Mouse (Mus musculus) right cerebral cortex, postnatal 10 days (tissue): ENCODE data around the gene Ifnl2.
"Not testable (repeated sequence)": the region's sequence is repeated elsewhere in the genome, so short reads cannot be mapped to it uniquely, and the experiment has no call there.

Experiments used
- DNase-seq, 2 experiments: peaks; one replicate each; pipeline ENCODE4 v3.0.0; 2021; ENCODE audit warnings: low spot score in 2 of 2

Ifnl2 gene

DNA sequence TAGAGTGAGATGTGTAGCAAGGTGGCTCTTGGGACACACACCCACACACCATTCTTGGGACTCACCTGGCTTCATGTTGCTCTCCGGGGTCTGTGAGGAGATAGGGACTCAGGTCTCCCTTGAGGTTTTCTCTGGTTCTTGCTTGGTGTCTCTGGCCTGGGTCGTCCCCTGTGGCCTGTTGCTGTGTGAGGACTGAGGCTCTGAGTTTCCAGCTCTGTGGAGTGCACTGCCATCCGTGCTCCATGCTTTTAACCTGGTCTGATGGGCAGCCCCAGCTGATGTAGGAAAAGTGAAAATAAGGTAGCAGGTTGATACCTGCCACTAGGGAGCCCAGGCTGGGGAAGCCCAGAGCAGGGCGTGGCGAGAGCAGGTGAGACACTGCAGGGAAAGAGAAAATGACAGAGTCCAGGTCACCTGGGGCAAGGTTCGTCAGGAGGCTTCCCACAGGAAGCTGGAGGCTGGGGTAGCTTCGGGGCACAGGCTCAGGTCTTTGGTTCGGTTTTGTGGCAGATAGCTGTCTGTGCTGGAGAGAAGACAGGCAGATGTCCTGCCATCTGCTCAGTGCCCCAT is at the start of gene Ifnl2:
TSS of gene Ifnl2 (minus strand) at position 51 of the 570 bp plus-strand sequence.
- not testable (repeated sequence) for DNase-seq

DNA sequence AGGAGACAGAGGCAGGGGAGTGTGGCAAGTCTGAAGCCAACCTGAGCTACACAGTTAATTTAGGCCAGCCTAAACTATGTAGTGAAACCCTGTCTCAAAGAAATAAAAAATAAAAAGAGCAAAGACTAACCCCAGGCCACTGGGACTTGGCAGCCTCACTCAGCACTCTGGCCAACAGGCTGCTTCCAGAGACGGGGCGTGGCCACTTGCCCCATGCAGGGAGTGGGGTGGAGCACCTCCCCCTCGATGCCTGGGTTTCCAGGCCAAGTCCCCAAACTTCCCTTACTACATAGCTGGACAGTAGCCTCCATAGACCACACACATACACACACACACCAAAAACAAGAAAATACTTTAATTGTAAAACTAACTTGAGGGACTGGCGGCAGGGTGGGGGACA is 48.2 kb upstream of the Ifnl2 start:
- peak in 1 of 2 experiments; percentile 45 for DNase-seq

GRCm38 (mm10) chr7:28557708-28558107 is 47.5 kb upstream of the Ifnl2 start:
- DNase-seq, result peak in 1 of 2 experiments; percentile 42

DNA sequence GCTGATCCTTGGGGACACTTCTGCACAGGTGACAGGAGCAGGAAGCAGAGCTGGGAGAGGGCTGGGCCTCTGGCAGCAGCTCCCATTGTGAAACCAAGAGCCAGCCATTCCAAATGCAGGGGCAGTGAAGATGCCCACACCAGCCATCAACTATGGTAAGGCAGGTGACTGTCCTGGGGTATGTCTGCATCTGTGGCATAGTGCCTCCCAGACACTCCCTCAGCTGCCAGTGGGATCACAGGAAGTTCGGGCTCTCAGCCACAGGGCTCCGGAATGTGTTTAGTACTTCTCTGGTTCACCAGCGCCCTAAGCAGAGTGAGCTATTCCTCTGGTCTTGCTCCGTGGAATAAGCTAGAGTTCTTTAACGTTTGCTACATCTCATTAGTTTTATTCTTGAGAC is 46.8 kb upstream of the Ifnl2 start:
- no peak for DNase-seq

GRCm38 (mm10) chr7:28555939-28556535 is 45.8 kb upstream of the Ifnl2 start:
- DNase-seq, result no peak

GRCm38 (mm10) chr7:28553076-28553475 is 42.8 kb upstream of the Ifnl2 start:
- no peak for DNase-seq

DNA sequence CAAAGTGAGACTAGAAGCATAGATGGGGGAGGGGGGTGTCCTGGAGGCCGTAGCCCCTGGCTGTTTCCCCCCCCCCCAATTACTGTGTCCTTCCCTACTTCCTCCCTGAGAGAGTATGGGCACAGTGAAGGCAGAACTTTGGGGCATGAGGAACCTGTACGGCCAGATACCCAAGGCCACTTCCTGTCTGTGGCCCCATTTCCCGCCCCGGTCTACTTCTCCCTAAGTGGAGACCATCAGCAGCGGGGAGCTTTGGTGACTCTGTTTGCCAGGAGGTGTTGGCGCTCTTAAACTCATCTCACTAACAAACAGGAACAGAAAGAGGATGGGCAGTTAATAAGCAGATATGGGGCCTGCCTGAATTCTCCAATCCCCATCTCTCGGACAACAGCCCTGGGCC is 37.4 kb upstream of the Ifnl2 start:
- no peak for DNase-seq

DNA sequence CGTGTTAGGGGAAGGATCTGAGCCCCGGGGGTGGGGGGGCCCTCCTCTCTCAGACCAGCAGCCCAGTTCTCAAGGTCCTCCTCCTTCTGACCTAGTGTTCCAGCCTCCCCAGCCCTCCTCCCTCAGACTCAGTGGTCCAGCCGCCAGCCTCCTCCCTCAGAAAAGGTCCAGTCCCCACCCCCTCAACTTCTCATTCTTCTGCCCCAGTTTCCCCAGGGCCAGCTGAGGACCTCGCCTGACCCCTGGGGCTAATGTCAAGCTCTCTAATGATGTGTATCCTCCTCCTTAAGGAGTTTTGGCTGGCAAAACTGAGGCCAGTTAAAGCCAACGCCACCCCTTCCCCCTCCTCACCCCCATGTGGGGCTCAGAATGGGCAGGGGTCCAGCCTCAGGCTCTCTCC is 36.9 kb upstream of the Ifnl2 start, which contains the start of gene Nccrp1:
TSS of gene Nccrp1 (minus strand) at position 101 of the 400 bp plus-strand sequence.
- no peak for DNase-seq

DNA sequence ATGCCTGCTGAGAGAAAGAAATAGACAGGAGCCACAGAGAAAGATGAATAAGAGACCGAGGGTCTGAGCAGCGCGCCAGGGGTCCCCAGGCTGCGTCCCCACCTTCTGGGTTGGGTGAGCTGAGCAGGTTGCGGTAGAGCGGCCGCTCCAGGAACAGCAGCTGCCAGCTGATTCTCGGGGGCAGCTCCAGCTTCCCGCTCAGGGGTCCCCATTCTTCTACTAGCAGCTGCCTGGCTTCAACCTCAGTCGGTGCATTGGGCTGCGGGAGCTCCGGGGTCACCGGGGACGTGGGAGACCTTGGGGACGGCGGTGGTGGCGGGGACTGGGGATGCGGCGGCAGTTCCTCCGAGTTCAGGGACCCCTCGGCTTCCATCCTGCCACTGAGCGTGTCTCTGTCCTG is 36.4 kb upstream of the Ifnl2 start:
- DNase-seq, result no peak

DNA sequence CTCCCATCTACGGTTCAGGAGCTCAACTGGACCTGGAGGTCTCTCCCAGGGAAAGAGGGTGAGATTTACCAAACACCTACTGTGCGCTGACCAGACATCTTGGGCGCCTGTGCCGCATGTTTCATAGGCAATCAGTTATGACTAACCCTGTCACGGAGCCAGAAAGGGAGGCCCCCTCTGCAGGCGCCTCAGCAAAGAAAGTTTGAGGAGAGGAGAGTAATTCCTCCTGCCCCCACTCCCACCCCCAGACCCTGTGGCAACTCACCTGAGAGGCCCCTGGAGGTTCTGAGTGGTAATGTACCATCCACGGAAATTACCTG is 35.6 kb upstream of the Ifnl2 start:
- no peak for DNase-seq

- DNase-seq, result no peak
Observed at GRCm38 (mm10) chr7:28545048-28545890, 35.0 kb upstream of the Ifnl2 start.

DNA sequence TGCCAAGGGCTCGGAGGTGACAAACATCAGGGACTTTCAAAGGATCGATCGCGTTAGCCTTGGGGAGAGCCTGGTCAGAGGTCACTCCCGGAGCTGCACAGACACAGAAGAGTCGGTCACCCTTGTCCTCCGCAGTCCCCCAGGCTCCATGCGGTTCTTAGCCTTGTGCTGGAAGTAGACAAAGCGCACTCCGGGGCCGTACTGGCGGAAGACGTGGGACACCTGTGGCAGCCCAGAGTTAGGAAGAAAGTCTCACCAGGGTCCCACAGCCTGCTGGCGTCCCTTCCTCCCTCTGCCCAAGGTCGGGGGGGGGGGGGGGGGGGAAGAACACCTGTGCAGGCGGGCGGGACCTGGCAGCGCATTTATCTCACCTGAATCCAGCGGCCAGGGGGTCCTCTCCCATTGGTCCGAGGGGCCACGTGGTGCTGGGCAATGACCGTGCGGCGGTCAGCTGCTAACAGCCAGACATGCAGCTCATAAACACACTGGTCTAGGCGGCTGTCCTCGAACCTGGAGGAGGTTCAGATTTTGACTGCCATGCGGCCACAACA is 33.9 kb upstream of the Ifnl2 start:
- DNase-seq, result no peak

GRCm38 (mm10) chr7:28540526-28540925 is 30.3 kb upstream of the Ifnl2 start, which contains the start of gene Sycn:
Sycn (plus strand) TSS chr7:28540885.
- no peak for DNase-seq

- not testable (repeated sequence) for DNase-seq
Observed at GRCm38 (mm10) chr7:28538886-28539285, 28.6 kb upstream of the Ifnl2 start.

DNA sequence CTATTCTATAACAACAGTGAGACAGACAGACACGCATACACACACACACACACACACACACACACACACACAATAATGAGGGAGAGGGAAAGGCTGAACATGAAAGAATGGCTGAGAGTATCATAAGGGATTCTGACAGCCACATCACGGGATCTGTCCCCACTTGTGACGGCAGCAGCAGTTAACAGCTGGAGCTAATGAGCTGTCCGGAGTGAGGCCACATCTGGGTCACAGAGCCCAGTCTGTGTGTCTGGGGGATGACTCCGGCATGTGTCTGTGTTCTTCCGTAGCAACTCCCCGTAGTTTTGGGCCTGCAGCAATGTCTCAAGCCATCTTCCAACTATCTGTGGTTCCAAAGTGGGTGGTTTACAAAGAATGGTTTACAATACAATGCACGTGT is 21.8 kb upstream of the Ifnl2 start:
- DNase-seq, result no peak

DNA sequence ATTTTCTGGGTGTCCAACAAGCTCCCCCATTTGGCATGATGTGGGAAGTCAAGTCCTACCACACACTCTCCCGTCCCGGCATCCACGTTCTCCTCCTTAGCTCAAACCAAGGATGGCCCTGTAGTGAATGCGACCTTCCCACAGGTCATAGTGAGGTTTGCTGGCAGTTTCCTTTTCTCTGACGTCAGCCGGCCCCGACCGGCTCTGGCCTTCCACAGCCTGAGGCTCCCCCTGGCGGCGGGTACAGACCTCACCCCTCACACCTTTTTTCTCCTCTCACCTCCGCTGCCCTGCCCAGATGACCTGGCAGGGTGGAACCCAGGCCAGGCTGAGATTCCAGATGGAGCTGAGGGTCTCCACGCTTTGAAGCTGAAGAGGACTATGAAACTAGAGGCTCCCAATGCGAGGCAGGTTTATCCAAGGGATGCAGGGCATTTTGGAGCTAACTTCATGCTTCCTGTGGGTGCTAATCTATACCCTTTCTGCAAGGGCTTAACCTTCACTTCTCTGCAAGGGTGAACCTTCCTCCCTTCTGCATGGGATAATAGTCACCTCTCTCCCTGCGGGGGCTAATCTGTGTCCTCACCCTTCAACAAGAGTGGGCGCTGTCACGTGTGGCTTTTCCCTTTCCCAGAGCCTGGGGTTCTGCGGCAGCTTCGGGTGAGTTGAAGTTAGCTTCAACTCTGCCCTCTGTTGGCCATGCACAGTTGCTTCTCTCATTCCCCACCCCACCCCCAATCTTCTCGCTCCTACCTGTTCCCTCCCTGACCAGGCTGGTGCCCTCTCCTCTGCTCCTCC is 17.9 kb upstream of the Ifnl2 start:
- DNase-seq, result peak; percentile 40 to 65

DNA sequence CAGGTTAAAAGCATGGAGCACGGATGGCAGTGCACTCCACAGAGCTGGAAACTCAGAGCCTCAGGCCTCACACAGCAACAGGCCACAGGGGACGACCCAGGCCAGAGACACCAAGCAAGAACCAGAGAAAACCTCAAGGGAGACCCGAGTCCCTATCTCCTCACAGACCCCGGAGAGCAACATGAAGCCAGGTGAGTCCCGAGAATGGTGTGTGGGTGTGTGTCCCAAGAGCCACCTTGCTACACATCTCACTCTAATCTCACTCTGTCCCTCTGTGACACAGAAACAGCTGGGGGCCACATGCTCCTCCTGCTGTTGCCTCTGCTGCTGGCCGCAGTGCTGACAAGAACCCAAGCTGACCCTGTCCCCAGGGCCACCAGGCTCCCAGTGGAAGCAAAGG is 12.3 kb upstream of the Ifnl2 start, which contains the start of gene Ifnl3:
TSS of gene Ifnl3 (plus strand) at position 301 of the 400 bp plus-strand sequence.
- not testable (repeated sequence) for DNase-seq

GRCm38 (mm10) chr7:28511441-28511840 is 1.2 kb upstream of the Ifnl2 start:
- DNase-seq, result no peak

- DNase-seq, result not testable (repeated sequence)
Observed at GRCm38 (mm10) chr7:28509121-28509520, 1.1 kb downstream of the Ifnl2 start.

- DNase-seq, result no peak
Observed at GRCm38 (mm10) chr7:28505585-28505984, 4.7 kb downstream of the Ifnl2 start.

GRCm38 (mm10) chr7:28495426-28495825 is 14.8 kb downstream of the Ifnl2 start:
- DNase-seq, result no peak

- no peak for DNase-seq
Observed at GRCm38 (mm10) chr7:28492310-28492709, 17.9 kb downstream of the Ifnl2 start.
